Comparison of ENCODE assay signal across 8 mouse cellular contexts in genomic region chr4:155811929-155812664, GRCm38 (mm10). TPM values are rescaled to one million over a fixed set of nuclear protein-coding genes. Genes with fewer than 3 reads are reported as not detected.
DNase-seq lines count a peak whose midpoint lies in the region; ATAC-seq lines count a peak whose summit lies in the region.

TSS of gene Ccnl2 (plus strand) at chr4:155812489.

- ATAC-seq in hindbrain, embryonic 15.5 days (ENCODE audit: low FRiP score, low read depth): peak; percentile 99

- no peaks in the 10 kb centered on the region for H3K27me3 ChIP-seq in hindbrain, embryonic 15.5 days

- H3K9me3 ChIP-seq in hindbrain, embryonic 15.5 days: no peaks in the 10 kb centered on the region

- H3K4me1 ChIP-seq in hindbrain, embryonic 15.5 days (replicated peaks): peaks cover 31% of the 10 kb centered on the region

- H3K4me3 ChIP-seq in hindbrain, embryonic 15.5 days: peak within 1 kb of the TSS; percentile 96

- peaks cover 59% of the 10 kb centered on the region for H3K36me3 ChIP-seq in hindbrain, embryonic 15.5 days

- under 1% methylated on average over 58 of the region's 60 CpGs for WGBS in hindbrain, embryonic 15.5 days

- peak within 1 kb of the TSS; percentile 97 for H3K9ac ChIP-seq in hindbrain, embryonic 15.5 days

- DNase-seq in T-cell, adult 2 months (ENCODE audit: low spot score): peak; percentile 95
- DNase-seq in cerebellum, postnatal 36 days: peak; percentile 87 to 93
- DNase-seq in frontal cortex, postnatal 36 days (ENCODE audit: low spot score in 2 of 2): peak; percentile 90 to 93
- peak; percentile 89 for DNase-seq in left cerebral cortex, adult 11 months (ENCODE audit: low spot score)
- DNase-seq in lung, postnatal 4 days: peak; percentile 94 to 97
- peak; percentile 92 for DNase-seq in retina, postnatal 7 days (ENCODE audit: low read depth, low spot score)
- peak; percentile 84 for DNase-seq in urinary bladder, adult 2 months (ENCODE audit: low spot score)

- H3K27ac ChIP-seq in hindbrain, embryonic 15.5 days (replicated peaks): peak within 1 kb of the TSS; percentile 92

- H3K4me2 ChIP-seq in hindbrain, embryonic 15.5 days: peak within 1 kb of the TSS; percentile 83

RNA-seq across cellular contexts. Expression of gene Ccnl2, which starts in this region (rescaled TPM):
- 134 and 137 TPM in 2 replicates for polyA plus RNA-seq in hindbrain, embryonic 15.5 days (2015; fragmentation: Nextera tagmentation; extraction: Ambion mirVana)
- polyA plus RNA-seq in urinary bladder, adult 2 months (2012; rRNA removed): 161 and 233 TPM in 2 replicates

Comparison
In these comparisons a context has a peak if more than half of its experiments do, and no peak if none do; other contexts are left out.
1. Peak in every context shown above with its lines: DNase-seq, ATAC-seq, H3K4me3 ChIP-seq and H3K27ac ChIP-seq.